Mouse (Mus musculus): ENCODE results near the gene Zan. TPM values are rescaled to one million over a fixed set of nuclear protein-coding genes. Genes with fewer than 3 reads are reported as not detected.
A peak's percentile ranks its signal among the peaks of the same experiment; 100 is the strongest.

Gene Zan
- polyA plus RNA-seq, 1 experiment from 2014 or later, result 0.04 TPM

DNA sequence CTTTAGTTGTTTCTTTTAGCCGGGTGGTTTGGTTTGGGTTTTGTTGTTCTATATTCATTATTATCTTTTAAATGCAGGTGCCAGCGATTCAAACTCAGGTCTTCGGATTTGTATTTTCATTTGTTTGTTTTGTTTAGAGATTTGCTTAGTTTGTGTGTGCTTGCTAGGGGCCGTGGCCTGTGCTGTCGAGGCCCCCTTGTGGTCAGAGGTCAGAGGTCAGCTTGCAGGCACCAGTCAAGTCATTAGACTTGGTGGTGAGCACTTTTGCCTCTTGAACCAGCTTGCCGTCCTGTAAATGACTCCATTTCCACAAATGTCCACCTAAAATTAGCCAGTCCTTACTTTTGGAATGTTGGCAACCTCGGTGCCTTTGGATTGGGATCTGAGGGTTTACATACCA lies 118.5 kb downstream of the Zan start:
- H3K4me3 ChIP-seq, result no peak overlapping the region
- WGBS, result 45% methylated on average over 7 of the region's 7 CpGs
- no peaks in the 10 kb centered on the region for H3K9me3 ChIP-seq
- no peak overlapping the region for H3K27ac ChIP-seq
- ATAC-seq (ENCODE audit: low FRiP score, low read depth), result no peak
- H3K4me2 ChIP-seq (replicated peaks), result no peak overlapping the region
- H3K27me3 ChIP-seq (replicated peaks), result no peaks in the 10 kb centered on the region
- no peak overlapping the region for H3K9ac ChIP-seq
- no peaks in the 10 kb centered on the region for H3K4me1 ChIP-seq
- H3K36me3 ChIP-seq, result peaks cover 90% of the 10 kb centered on the region

DNA sequence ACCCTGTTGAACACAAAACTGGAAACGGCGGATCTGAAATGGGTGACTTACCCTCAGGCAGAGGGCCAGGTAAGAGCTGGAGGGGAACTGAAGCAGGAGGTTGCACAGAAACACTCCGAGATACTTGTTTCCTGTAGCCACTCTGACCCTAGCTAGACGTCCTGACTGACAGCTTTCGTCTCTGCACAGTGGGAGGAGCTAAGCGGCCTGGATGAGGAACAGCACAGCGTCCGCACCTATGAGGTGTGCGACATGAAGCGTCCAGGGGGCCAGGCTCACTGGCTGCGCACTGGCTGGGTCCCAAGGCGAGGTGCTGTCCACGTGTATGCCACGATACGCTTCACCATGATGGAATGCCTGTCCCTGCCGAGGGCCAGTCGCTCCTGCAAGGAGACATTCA lies 122.8 kb downstream of the Zan start:
- H3K27ac ChIP-seq, result no peak overlapping the region
- 89% methylated on average over 17 of the region's 17 CpGs for WGBS
- H3K4me1 ChIP-seq, result peaks cover 37% of the 10 kb centered on the region
- H3K9ac ChIP-seq, result no peak overlapping the region
- no peaks in the 10 kb centered on the region for H3K9me3 ChIP-seq
- no peaks in the 10 kb centered on the region; the same call in 1 of the 2 replicates for H3K27me3 ChIP-seq (replicated peaks)
- H3K4me2 ChIP-seq (replicated peaks), result no peak overlapping the region
- peaks cover 49% of the 10 kb centered on the region for H3K36me3 ChIP-seq
- no peak for ATAC-seq (ENCODE audit: low FRiP score, low read depth)
- H3K4me3 ChIP-seq, result no peak overlapping the region

- Histone ChIP-seq H3K4me1 (peaks cover 51% of the 10 kb centered on the region), H3K4me3 (peak overlapping the region; percentile 73), H3K4me2 (replicated peaks) (peak overlapping the region; percentile 91), H3K27me3 (replicated peaks) (no peaks in the 10 kb centered on the region; the same call in 1 of the 2 replicates), H3K9me3 (no peaks in the 10 kb centered on the region), H3K36me3 (peaks cover 35% of the 10 kb centered on the region), H3K9ac (peak overlapping the region; percentile 82), H3K27ac (no peak overlapping the region)
- WGBS, result 26% methylated on average over 16 of the region's 16 CpGs
- ATAC-seq (ENCODE audit: low FRiP score, low read depth), result no peak
Measured at GRCm38 (mm10) chr5:137352011-137352975, 124.6 kb downstream of the Zan start.

DNA sequence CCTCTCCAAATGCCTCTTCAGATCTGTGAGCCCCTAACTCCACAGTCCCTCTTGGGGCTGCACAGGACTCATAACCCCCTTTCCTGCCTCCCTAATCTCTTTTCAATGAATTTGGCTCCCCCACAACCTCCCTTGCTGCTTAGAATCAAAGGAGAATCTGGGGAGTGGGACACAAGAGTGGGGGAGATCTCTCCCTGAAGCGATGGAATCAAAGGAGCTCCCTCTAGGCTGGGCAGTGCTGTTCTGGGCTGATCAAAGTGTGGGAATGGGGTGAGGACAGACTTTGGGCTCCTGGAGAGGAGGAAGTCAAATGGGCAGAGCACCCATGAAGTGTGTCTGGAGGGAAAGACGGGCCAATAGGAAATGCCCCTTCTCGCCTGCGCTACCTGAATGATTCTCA lies 125.5 kb downstream of the Zan start:
- peak overlapping the region; percentile 82 for H3K9ac ChIP-seq
- 9% methylated on average over 4 of the region's 4 CpGs for WGBS
- H3K4me3 ChIP-seq, result peak overlapping the region; percentile 73
- H3K36me3 ChIP-seq, result peaks cover 28% of the 10 kb centered on the region
- peak overlapping the region; percentile 91 for H3K4me2 ChIP-seq (replicated peaks)
- H3K27me3 ChIP-seq (replicated peaks), result no peaks in the 10 kb centered on the region; the same call in 1 of the 2 replicates
- peaks cover 51% of the 10 kb centered on the region for H3K4me1 ChIP-seq
- no peak overlapping the region for H3K27ac ChIP-seq
- ATAC-seq (ENCODE audit: low FRiP score, low read depth), result no peak
- H3K9me3 ChIP-seq, result no peaks in the 10 kb centered on the region

DNA sequence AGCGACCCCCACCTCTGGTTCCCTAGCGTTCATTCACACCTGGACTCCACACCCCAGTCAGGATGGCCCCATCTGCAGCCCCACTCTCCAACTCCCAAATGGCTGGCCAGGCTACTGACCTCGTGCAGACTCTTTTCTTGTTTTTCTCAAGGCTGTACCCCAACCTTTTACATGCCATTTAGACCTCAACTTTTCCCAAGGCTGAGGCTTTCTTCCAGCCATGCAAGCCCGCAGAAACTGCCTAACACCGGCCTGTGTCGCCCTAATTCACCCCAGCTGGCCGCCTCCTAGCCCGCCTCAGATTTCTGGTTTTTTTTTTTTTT lies 125.8 kb downstream of the Zan start:
- H3K36me3 ChIP-seq, result peaks cover 24% of the 10 kb centered on the region
- H3K27me3 ChIP-seq (replicated peaks), result no peaks in the 10 kb centered on the region; the same call in 1 of the 2 replicates
- H3K9me3 ChIP-seq, result no peaks in the 10 kb centered on the region
- H3K4me1 ChIP-seq, result peaks cover 51% of the 10 kb centered on the region
- peak overlapping the region; percentile 32; the same call in 1 of the 2 replicates for H3K27ac ChIP-seq
- H3K4me2 ChIP-seq (replicated peaks), result peak overlapping the region; percentile 91
- peak overlapping the region; percentile 82 for H3K9ac ChIP-seq
- WGBS, result under 1% methylated on average over 8 of the region's 8 CpGs
- ATAC-seq (ENCODE audit: low FRiP score, low read depth), result no peak
- peak overlapping the region; percentile 73 for H3K4me3 ChIP-seq

- H3K4me3 ChIP-seq, result peak overlapping the region; percentile 73
- peak; percentile 58 for ATAC-seq (ENCODE audit: low FRiP score, low read depth)
- H3K9me3 ChIP-seq, result no peaks in the 10 kb centered on the region
- H3K9ac ChIP-seq, result peak overlapping the region; percentile 82
- H3K4me2 ChIP-seq (replicated peaks), result peak overlapping the region; percentile 91
- H3K27me3 ChIP-seq (replicated peaks), result no peaks in the 10 kb centered on the region; the same call in 1 of the 2 replicates
- H3K36me3 ChIP-seq, result peaks cover 21% of the 10 kb centered on the region
- H3K27ac ChIP-seq, result peak overlapping the region; percentile 32
- H3K4me1 ChIP-seq, result peaks cover 54% of the 10 kb centered on the region
- under 1% methylated on average over 54 of the region's 55 CpGs for WGBS
Measured at GRCm38 (mm10) chr5:137350205-137351057, 126.4 kb downstream of the Zan start.

- peaks cover 12% of the 10 kb centered on the region for H3K36me3 ChIP-seq
- 1% methylated on average over 26 of the region's 32 CpGs for WGBS
- peaks cover 55% of the 10 kb centered on the region for H3K4me1 ChIP-seq
- peak within 1 kb of the TSS; percentile 82 for H3K9ac ChIP-seq
- H3K9me3 ChIP-seq, result no peaks in the 10 kb centered on the region
- ATAC-seq (ENCODE audit: low FRiP score, low read depth), result peak; percentile 91
- peak within 1 kb of the TSS; percentile 91 for H3K4me2 ChIP-seq (replicated peaks)
- H3K4me3 ChIP-seq, result peak within 1 kb of the TSS; percentile 73
- peak within 1 kb of the TSS; percentile 32 for H3K27ac ChIP-seq
- H3K27me3 ChIP-seq (replicated peaks), result no peaks in the 10 kb centered on the region; the same call in 1 of the 2 replicates
Measured at GRCm38 (mm10) chr5:137349384-137350204, 127.3 kb downstream of the Zan start, which contains the start of gene Ephb4. Gene Ephb4 (plus strand): TSS chr5:137350109.

- H3K4me1 ChIP-seq, result peaks cover 55% of the 10 kb centered on the region
- no peak overlapping the region for H3K27ac ChIP-seq
- H3K9me3 ChIP-seq, result 0 out of 2 replicates have a peak, but pooled peaks cover 3% of the 10 kb centered on the region
- peak overlapping the region; percentile 51 for H3K9ac ChIP-seq
- under 1% methylated on average over 33 of the region's 33 CpGs for WGBS
- peak overlapping the region; percentile 91 for H3K4me2 ChIP-seq (replicated peaks)
- 0 out of 2 replicates have a peak, but pooled peaks have one; percentile 22 for ATAC-seq (ENCODE audit: low FRiP score, low read depth)
- H3K36me3 ChIP-seq, result peaks cover 4% of the 10 kb centered on the region; the same call in 1 of the 2 replicates
- no peaks in the 10 kb centered on the region; the same call in 1 of the 2 replicates for H3K27me3 ChIP-seq (replicated peaks)
- peak overlapping the region; percentile 73 for H3K4me3 ChIP-seq
Measured at GRCm38 (mm10) chr5:137348482-137349383, 128.1 kb downstream of the Zan start.

- H3K4me1 ChIP-seq, result peaks cover 55% of the 10 kb centered on the region
- H3K4me3 ChIP-seq, result 0 out of 2 replicates have a peak overlapping the region, but pooled peaks have one; percentile 73
- H3K27me3 ChIP-seq (replicated peaks), result no peaks in the 10 kb centered on the region; the same call in 1 of the 2 replicates
- no peak overlapping the region for H3K9ac ChIP-seq
- H3K9me3 ChIP-seq, result 0 out of 2 replicates have a peak, but pooled peaks cover 3% of the 10 kb centered on the region
- H3K4me2 ChIP-seq (replicated peaks), result peak overlapping the region; percentile 91
- WGBS, result 16% methylated on average over 7 of the region's 7 CpGs
- H3K27ac ChIP-seq, result no peak overlapping the region
- ATAC-seq (ENCODE audit: low FRiP score, low read depth), result no peak
- no peaks in the 10 kb centered on the region for H3K36me3 ChIP-seq
Measured at GRCm38 (mm10) chr5:137347856-137348255, 129.0 kb downstream of the Zan start.

DNA sequence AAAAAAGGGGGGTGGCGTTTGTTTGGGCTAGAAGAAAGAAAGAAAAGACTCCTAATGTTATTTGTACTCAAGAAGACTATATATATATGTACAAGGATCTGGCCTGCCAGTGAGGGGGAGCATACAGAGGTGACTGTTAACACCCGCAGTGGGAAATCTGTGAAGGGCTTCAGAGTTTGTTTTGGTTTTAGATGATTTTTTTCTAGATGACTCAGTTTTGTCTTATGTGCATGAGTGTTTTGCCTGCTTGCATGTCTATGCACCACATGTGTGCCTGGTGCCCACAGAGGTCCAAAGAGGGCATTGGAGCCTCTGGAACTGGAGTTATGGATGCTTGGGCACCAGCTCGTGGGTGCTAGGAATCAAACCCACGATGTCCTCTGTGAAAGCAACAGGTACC lies 129.9 kb downstream of the Zan start:
- Histone ChIP-seq H3K9ac (no peak overlapping the region), H3K4me1 (peaks cover 46% of the 10 kb centered on the region), H3K36me3 (no peaks in the 10 kb centered on the region), H3K4me2 (replicated peaks) (no peak overlapping the region), H3K4me3 (no peak overlapping the region), H3K9me3 (0 out of 2 replicates have a peak, but pooled peaks cover 3% of the 10 kb centered on the region), H3K27ac (no peak overlapping the region), H3K27me3 (replicated peaks) (no peaks in the 10 kb centered on the region; the same call in 1 of the 2 replicates)
- WGBS, result 85% methylated on average over 4 of the region's 4 CpGs
- no peak for ATAC-seq (ENCODE audit: low FRiP score, low read depth)

Measured in neural tube, embryonic 12.5 days (tissue).